Mouse (Mus musculus) ovary, postnatal 36 days (tissue): Measurements from ENCODE around the gene Cdk2.

Experiments
- DNase-seq: peaks from one replicate; pipeline ENCODE4 v3.0.0; 2022; ENCODE audit warnings: low spot score, mixed read lengths

Cdk2 gene

DNA sequence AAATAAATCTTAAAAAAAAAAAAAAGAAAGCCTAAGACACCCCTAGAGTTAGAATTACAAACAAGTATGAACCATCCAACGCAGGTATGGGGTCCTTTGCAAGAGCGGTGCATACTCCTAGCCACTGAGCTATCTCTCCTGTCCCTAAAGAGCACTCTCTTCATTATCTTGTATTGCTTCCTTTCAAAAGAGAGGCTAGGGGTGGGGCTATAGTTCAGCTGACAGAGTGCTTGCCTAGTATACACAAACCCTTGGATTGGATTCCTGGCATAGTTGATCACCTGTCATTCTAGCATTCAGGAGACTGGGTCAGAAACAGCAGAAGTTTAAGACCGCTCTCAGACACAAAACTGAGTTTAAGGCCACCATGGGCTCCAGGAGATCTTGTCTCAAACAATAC is 49.6 kb downstream of the Cdk2 start:
- DNase-seq, result no peak

GRCm38 (mm10) chr10:128653866-128654265 is 51.0 kb downstream of the Cdk2 start:
- no peak for DNase-seq
